Mouse (Mus musculus): Measurements from ENCODE around the gene Acox3. TPM values are rescaled to one million over a fixed set of nuclear protein-coding genes. Genes with fewer than 3 reads are reported as not detected.
A peak's percentile ranks its signal among the peaks of the same experiment; 100 is the strongest.

The Acox3 gene
- polyA plus RNA-seq, 1 experiment, result 110 TPM

- peak within 1 kb of the TSS; percentile 74 for H3K4me3 ChIP-seq (ENCODE audit: insufficient read depth, low read length)
- H3K4me1 ChIP-seq (ENCODE audit: control insufficient read depth, insufficient read depth, low read length), result peaks cover 13% of the 10 kb centered on the region
- no peak for TF ChIP-seq CTCF (IDR thresholded peaks at IDR 0.05; ENCODE audit: low read depth, low read length)
- peak; percentile 60; the same call in 1 of the 2 replicates for TF ChIP-seq POLR2A (IDR thresholded peaks at IDR 0.05; ENCODE audit: borderline replicate concordance, low read depth, low read length)
- H3K27ac ChIP-seq (ENCODE audit: insufficient read depth, low read depth, low read length), result peak within 1 kb of the TSS; percentile 96
Observed at GRCm38 (mm10) chr5:35574653-35575599, 7.9 kb upstream of the Acox3 start, which contains the start of gene Trmt44. Trmt44 (minus strand) TSS chr5:35575070.

DNA sequence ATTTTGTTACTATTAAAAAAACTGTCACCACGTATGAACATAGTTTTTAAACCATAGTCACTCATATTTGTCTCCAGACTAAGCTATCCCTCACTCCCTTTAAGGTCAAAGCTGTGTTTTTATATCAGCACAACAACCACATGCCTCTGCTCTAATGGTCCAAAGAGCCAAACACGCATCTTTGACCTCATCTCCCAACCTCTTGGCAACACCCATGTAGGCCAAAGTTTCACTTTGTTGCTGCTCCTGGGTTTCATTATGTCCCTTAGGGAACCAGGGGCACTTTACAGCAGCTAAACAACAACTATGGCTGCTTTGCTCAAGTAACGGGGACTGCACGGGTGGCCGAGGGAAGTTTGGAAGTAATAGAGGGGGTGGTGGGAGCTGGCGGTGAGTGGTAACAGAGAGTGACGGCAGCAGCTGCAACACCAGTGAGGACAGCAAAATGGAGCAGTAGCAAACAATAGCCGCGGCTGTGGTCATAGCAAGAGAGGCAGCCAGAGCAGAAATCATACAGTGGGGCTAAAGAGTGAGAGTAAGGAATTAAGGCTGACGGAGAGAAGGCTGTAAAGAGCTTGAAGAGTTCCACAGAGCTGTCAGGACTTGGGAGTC is 6.3 kb upstream of the Acox3 start:
- no peak for TF ChIP-seq POLR2A (IDR thresholded peaks at IDR 0.05; ENCODE audit: borderline replicate concordance, low read depth, low read length)
- no peak for TF ChIP-seq CTCF (IDR thresholded peaks at IDR 0.05; ENCODE audit: low read depth, low read length)
- H3K27ac ChIP-seq (ENCODE audit: insufficient read depth, low read depth, low read length), result no peak overlapping the region
- H3K4me1 ChIP-seq (ENCODE audit: control insufficient read depth, insufficient read depth, low read length), result peaks cover 13% of the 10 kb centered on the region

DNA sequence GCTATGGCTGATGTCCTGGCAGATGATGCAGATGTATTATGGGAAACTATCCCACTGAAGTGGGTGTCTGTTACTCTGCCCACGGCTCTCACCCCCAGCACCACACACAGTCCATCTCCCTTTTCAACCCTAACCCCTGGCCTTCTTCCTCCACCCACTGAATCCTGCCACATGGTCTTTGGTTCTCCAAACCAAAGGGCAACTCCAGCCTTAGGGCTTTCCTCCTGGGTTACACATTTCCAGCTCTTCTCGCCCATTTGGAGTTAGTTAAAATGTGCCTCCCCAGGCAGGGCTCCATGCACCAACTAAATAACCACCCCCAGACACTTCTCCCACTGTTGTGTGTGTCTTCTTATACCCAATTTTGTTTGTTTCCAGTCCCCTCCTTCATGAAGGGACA is 4.4 kb upstream of the Acox3 start:
- Histone ChIP-seq H3K4me3 (ENCODE audit: insufficient read depth, low read length) (no peak overlapping the region), H3K4me1 (ENCODE audit: control insufficient read depth, insufficient read depth, low read length) (peaks cover 16% of the 10 kb centered on the region), H3K27ac (ENCODE audit: insufficient read depth, low read depth, low read length) (no peak overlapping the region)
- no peak for TF ChIP-seq CTCF (IDR thresholded peaks at IDR 0.05; ENCODE audit: low read depth, low read length)
- TF ChIP-seq POLR2A (IDR thresholded peaks at IDR 0.05; ENCODE audit: borderline replicate concordance, low read depth, low read length), result no peak

More for the DNA sequence above, 6.3 kb upstream of the Acox3 start:
- no peak overlapping the region for H3K4me3 ChIP-seq (ENCODE audit: insufficient read depth, low read length)

GRCm38 (mm10) chr5:35579247-35579893 is 3.5 kb upstream of the Acox3 start:
- TF ChIP-seq POLR2A (IDR thresholded peaks at IDR 0.05; ENCODE audit: borderline replicate concordance, low read depth, low read length), result no peak
- no peak for TF ChIP-seq CTCF (IDR thresholded peaks at IDR 0.05; ENCODE audit: low read depth, low read length)
- H3K27ac ChIP-seq (ENCODE audit: insufficient read depth, low read depth, low read length), result no peak overlapping the region
- no peak overlapping the region for H3K4me3 ChIP-seq (ENCODE audit: insufficient read depth, low read length)
- peaks cover 16% of the 10 kb centered on the region for H3K4me1 ChIP-seq (ENCODE audit: control insufficient read depth, insufficient read depth, low read length)

- H3K4me1 ChIP-seq (ENCODE audit: control insufficient read depth, insufficient read depth, low read length), result peaks cover 24% of the 10 kb centered on the region
- no peak overlapping the region for H3K4me3 ChIP-seq (ENCODE audit: insufficient read depth, low read length)
- no peak overlapping the region for H3K27ac ChIP-seq (ENCODE audit: insufficient read depth, low read depth, low read length)
- TF ChIP-seq POLR2A (IDR thresholded peaks at IDR 0.05; ENCODE audit: borderline replicate concordance, low read depth, low read length), result no peak
- no peak for TF ChIP-seq CTCF (IDR thresholded peaks at IDR 0.05; ENCODE audit: low read depth, low read length)
Observed at GRCm38 (mm10) chr5:35580156-35580922, 2.5 kb upstream of the Acox3 start.

DNA sequence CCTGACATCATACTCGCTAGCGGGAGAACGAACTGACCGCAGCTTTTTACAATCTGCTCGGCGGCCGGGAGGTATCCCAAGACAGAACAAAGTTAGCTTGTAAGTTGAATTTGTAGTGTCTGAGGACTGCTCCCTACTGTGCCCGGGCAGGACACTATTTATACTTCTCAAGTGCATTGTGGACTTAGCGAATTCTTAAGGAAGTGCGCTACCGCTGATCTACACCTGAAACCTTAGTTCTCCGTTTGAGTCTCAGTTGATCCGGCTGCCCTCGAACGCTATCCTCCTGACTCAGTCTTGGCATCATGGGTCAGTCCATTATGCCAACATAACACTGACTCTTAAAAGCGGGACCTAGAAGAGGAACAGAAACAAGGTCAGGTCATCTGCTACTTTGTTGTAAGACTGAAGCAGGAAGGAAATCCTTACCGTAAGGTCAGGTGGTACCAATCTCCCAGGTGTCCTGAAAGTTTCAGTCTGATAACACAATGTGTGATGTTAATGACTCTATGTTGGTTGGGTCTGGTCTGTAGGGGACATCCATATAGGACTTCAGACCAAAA is 462 bp downstream of the Acox3 start:
- no peak for TF ChIP-seq CTCF (IDR thresholded peaks at IDR 0.05; ENCODE audit: low read depth, low read length)
- no peak for TF ChIP-seq POLR2A (IDR thresholded peaks at IDR 0.05; ENCODE audit: borderline replicate concordance, low read depth, low read length)
- peaks cover 20% of the 10 kb centered on the region for H3K4me1 ChIP-seq (ENCODE audit: control insufficient read depth, insufficient read depth, low read length)
- H3K4me3 ChIP-seq (ENCODE audit: insufficient read depth, low read length), result peak overlapping the region; percentile 88
- peak overlapping the region; percentile 74 for H3K27ac ChIP-seq (ENCODE audit: insufficient read depth, low read depth, low read length)

DNA sequence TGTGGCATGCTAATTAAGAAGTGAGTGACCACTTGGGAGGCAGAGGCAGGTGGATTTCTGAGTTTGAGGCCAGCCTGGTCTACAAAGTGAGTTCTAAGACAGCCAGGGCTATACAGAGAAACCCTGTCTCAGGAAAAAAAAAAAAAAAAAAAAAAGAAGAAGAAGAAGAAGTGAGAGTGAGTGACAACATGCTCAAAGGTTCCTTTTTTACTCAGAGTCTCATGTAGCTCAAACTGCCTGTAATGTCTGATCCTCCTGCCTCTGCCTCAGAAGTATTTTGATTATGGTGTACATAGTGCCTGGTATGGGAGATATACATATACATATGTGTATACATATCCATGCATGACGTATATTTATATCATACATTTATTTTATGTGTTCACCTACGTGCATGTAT is 1.4 kb downstream of the Acox3 start:
- Histone ChIP-seq H3K27ac (ENCODE audit: insufficient read depth, low read depth, low read length) (peak overlapping the region; percentile 74), H3K4me1 (ENCODE audit: control insufficient read depth, insufficient read depth, low read length) (peaks cover 18% of the 10 kb centered on the region), H3K4me3 (ENCODE audit: insufficient read depth, low read length) (peak overlapping the region; percentile 88)

- Histone ChIP-seq H3K27ac (ENCODE audit: insufficient read depth, low read depth, low read length) (no peak overlapping the region), H3K4me3 (ENCODE audit: insufficient read depth, low read length) (no peak overlapping the region), H3K4me1 (ENCODE audit: control insufficient read depth, insufficient read depth, low read length) (no peaks in the 10 kb centered on the region)
- TF ChIP-seq POLR2A (IDR thresholded peaks at IDR 0.05; ENCODE audit: borderline replicate concordance, low read depth, low read length) (no peak), CTCF (IDR thresholded peaks at IDR 0.05; ENCODE audit: low read depth, low read length) (no peak)
Observed at GRCm38 (mm10) chr5:35591497-35591896, 8.7 kb downstream of the Acox3 start.

Measured in bone marrow macrophage, adult 2 months (primary cell).